Mouse (Mus musculus): ENCODE measurements around the gene Gm14137.
A peak's percentile ranks its signal among the peaks of the same experiment; 100 is the strongest.

Gm14137 gene

DNA sequence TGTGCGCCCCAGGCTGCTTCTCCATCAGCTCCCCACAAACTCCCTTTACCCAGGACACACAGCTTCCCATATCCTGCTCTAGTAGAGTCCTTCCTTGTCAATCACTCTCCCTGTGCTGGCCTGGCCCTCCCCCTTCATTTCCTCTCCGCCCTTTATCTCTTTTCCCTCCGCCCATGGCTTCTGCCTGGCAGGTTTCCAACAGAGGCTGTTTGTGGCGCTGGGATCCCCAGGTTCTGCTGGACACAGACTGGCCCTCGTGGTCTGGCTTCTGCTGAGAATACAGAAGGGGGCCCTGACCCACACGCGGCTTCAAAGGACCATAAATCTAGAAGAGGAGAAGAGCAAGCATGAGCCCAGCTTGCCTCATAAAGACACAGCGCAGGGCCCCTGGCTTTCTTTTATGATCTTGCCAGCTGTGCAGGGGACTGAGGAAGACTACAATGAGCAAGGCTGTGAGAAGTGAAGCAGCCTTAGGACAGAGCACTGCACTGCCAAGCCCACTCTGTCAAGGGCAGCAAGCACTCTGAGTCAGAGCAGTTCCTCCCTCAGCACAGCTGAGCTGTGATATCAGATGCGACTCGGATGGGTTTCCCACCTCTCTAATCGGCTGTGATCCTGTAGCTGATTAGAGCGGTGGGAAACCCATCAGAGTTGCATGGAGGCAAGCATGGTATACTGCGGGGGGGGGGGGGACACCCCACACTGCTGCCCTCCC is 1.3 kb upstream of the Gm14137 start:
- no peak for DNase-seq (ENCODE audit: low spot score in 2 of 2)

DNA sequence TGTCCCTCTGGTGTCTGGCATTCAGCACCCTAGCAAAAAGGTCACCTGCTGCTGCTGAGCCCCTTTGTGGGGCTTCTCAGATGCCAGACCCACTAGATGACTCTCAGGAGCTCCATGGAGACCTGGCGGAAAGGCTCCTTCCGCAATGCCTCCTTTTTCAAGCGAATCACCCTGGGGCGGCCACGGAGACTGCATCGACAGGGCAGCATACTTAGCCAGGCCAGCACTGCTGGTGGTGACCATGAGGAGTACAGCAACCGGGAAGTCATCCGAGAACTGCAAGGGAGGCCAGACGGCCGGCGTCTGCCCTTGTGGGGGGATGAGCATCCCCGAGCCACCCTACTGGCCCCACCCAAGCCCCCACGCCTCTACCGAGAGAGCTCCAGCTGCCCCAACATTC is 557 bp downstream of the Gm14137 start:
- no peak for DNase-seq (ENCODE audit: low spot score in 2 of 2)

DNA sequence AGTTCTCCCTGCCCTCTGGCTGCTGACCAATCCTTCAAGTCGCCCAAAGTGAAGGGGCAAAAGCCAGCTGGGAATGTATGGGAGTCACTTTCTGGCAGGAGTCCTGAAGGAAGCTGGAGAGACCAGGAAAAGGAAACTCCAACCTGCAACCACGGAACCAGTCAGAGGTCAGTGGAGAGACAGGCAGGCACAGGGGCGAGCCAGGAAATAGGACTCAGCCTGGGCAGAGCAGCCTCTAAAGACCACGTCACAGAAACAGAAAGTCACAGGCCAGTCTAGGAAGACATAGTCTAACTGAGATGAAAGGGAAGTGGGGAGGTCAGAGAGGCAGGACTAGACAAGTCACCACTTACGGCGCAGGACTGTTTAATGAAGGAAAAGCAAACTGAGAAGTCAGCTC is 1.3 kb downstream of the Gm14137 start:
- DNase-seq (ENCODE audit: low spot score in 2 of 2), result no peak

DNA sequence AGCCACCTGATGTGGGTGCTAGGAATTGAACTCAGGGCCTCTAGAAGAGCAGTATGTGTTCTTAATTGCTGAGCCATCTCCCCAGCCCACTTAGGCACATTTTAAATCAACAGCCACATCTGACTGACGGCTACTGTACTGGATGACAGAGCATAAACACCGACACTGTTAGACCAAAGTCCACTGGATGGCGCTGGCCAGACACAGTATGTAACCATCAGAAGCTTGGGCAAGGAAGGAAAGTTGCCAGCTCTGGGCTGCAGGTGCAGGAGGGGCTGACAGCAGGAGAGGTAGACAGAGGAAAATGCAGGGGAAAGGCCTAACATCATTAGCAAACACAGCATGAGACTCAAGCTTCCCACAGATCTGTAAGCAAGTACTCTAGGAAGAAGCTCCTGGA is 2.5 kb downstream of the Gm14137 start:
- no peak for DNase-seq (ENCODE audit: low spot score in 2 of 2)

DNA sequence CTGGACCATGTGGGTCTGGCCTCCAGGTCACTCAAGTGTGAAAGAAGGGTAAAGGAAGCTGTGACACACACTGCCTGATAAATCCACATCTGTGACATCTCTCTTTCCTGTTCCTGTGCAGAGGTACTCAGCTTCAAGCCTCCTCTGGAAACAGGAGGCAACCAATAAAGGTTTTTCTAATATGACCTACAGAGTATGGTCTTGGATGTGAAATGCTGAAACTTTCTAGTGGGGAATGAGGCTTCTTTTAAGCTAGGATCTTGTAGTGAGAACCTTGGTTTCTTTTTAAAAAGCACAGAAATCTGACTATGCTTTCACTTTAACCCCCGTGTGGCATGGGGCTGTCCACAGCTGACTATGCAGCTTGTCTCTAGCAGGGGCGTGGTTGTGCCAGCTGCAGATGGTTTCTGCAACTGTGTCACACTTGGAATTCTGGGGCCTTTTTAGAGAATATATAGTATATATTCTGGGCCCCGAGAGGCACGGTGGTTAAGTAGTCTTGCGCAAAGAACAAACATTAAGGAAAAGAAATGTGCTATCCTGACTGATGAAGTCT is 3.2 kb downstream of the Gm14137 start:
- DNase-seq (ENCODE audit: low spot score in 2 of 2), result no peak

DNA sequence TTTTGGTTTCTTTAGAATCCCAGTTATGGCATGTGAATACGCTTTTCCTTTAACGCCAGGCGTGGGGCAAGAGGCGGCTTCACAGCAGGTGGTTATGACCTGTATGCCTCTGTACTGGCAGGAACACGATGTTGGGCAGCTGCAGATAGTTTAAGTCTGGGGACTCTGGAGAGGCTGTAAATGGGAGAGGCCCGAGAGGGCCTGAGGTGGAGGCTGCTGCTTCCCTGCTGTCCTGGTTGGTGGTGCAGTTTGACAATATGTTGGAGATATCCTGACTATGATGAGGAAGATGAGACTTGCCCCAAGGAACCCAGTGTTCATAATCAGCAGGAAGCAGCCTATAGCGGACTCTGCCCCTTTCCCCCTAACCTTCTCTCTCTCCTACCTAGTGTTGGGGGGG is 8.6 kb downstream of the Gm14137 start:
- DNase-seq (ENCODE audit: low spot score in 2 of 2), result no peak

DNA sequence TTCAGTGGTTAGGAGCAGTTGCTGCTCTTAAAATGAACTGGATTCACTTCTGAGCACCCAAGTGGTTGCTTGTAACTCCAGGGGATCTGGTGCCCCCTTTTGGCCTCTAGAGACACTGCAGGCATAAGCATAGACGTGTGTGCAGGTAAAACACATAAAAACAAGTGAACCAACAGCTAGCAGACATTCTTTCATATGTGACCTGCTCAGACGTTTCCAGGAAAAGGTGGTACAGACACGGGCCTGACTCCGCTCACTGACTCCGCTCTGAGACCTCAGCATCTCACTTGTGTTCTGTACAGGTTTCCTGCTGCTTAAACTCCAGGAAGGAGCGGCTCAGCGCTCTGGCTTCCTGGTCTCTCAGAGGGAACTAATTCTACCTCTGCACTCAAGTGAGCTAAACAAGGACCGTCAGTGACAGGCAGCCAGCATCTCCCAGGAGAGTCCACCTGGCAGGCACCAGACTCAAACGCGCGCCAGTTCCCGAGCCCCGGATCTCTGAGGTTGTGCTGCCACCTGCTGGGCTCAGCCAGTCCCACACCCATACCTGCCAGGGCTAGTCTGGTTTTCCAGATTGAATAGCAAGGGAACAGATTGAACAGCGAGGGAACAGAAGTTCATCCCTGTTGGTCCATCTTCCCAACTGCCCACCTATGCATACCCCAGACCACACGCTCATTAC is 14.9 kb downstream of the Gm14137 start:
- peak; percentile 61 to 75 for DNase-seq (ENCODE audit: low spot score in 2 of 2)

DNA sequence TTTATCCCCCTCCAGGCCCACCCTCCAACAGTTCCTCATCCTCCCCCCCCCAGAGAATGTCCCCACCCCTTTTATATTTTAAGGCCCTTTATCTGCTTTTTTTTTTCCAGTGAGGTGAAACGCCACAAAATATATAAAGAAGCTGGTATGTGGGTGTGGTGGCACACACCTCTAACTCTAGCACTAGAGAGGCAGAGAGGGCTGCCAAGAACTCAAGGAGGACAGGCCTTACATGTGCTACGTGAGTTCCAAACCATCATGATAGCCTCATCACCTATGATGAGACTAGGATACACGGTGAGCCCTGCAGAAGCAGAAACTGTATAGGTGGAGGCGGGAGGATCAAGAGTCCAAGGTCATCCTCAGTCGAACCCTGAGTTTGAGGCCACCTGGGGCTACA is 16.7 kb downstream of the Gm14137 start:
- DNase-seq (ENCODE audit: low spot score in 2 of 2), result no peak

DNA sequence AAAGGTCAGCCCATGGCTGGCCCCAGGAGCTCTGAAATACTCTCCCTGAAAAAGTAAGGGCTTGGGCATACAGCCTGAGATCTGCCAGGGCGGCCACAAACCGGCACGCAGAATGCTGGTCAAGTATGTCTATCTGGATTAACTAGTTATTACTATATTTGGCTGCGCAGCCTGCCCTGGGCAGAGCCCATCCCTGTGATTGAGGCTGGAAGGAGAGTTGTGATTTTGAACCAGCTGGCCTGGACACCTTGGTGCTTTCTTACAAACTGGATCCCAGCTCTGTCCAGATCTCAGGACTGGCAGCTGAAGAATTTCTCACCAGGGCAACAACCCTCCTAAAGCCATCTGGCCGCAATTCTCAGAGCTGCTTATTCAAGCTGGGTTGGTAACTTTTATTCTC is 19.8 kb downstream of the Gm14137 start:
- DNase-seq (ENCODE audit: low spot score in 2 of 2), result no peak

DNA sequence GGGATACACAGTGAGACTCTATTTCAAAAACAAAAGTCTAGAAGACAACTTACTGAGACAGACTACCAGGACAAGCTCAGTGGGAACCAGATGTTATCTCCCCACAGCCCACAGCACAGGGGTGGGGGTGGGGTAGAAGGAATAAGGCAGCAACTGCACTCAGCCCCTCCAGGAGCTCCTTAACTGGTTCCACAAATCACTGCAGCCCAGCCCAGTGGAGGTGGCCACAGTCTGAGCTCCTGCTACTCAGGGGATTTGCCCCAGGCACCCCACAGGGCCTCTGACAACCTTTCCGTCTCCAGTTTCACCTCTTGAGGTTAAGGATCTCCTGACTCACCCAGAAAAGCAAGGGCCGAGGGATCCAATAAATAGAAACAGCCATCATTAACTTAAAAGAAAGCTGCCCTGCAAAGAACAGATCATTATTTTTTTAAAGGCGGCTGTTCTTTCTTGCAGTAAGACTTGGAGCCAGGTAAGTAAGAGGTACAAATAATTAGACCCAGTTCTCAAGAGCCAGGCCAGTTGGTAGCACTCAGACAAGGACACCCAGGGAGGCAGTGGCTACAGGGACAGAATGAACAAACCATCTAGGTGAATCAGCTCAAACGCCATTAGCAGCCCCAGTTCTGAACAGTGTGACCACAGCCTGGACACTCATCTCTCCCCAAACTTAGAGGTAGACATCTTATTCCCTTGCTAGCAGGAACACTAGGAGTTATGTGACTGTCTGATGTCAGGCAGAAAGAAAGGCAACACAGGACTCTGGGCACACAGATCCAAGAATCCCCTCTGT is 22.2 kb downstream of the Gm14137 start:
- no peak for DNase-seq (ENCODE audit: low spot score in 2 of 2)

DNA sequence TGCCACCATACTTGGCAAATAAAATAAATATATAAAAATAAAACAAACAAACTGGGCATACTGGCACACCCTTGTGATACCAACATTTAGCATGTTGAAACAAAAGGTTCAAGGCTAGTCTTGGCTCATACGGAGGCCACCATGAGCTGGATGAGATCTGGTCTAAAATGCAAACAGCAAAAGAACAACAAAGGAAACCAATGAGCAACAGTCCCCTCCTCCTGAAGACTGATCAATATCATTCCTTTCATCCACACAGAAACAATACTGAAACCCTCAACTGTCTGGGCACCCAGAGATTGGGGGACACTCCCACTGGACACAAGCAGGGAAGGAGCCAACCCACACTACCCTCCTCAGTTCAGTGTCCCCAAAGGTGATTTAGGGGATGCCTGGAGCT is 23.2 kb downstream of the Gm14137 start:
- no peak for DNase-seq (ENCODE audit: low spot score in 2 of 2)

DNA sequence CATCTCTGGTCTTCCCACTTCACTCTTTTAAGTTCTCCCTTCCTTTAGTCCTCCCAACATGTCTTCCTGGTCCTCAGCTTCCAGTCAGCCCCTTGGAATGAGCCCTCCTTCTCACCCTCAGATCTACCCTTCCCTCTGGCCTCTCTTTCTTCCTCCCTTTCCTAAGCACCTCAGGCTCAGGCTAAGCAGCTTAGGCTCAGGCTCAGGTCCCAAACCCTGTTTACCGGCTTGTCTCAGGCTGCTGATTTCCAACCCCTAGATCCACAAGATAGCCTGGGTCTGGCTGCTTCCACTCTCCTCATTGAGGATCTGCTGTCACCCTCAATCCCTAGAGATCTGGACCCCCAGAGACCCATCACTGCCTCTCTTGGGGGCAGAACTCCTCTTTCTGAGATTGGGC is 23.7 kb downstream of the Gm14137 start:
- DNase-seq (ENCODE audit: low spot score in 2 of 2), result no peak

DNA sequence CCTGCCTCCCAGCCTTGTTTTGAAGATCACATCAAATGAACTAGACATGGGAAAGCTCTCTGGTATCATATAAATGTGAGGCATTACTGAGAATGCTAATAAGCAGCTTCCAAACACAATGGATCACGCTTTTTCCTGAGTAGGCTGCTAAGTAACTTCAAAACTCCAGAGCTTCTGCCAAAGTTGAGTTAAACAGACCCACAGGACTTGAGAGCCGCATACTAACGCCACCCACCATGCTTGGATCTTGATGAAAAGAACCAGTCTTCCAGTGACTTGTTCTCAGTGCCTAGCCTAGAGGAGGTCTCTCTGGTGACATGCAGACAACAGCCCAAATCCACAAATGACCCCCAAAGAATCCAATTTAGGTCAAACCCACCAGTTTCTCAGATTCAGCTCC is 24.6 kb downstream of the Gm14137 start:
- no peak for DNase-seq (ENCODE audit: low spot score in 2 of 2)

DNA sequence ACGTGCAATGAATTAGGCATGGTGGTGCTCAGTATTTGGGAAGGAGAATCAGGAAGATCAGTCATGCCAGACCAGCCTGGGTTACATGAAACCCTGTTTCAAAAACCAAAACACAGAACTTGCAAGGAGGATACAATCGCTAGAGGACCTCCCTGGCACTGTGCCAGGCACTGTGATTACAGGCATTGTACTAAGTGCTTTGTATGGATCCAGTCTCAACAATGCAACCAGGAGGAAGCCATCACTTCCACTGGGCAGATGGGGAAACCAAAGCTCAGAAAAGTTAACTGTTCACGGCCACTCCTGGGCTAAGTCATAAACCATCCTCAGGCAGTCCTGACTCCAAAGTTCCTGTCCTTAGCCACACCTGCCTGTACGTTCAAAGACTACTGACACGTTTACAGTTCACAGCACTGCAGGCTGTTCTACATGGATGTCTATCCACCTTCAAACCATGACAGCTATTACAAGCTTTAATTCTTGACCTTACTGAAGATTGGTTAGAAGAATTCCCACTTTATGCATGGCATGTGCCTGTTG is 28.7 kb downstream of the Gm14137 start:
- no peak for DNase-seq (ENCODE audit: low spot score in 2 of 2)

DNA sequence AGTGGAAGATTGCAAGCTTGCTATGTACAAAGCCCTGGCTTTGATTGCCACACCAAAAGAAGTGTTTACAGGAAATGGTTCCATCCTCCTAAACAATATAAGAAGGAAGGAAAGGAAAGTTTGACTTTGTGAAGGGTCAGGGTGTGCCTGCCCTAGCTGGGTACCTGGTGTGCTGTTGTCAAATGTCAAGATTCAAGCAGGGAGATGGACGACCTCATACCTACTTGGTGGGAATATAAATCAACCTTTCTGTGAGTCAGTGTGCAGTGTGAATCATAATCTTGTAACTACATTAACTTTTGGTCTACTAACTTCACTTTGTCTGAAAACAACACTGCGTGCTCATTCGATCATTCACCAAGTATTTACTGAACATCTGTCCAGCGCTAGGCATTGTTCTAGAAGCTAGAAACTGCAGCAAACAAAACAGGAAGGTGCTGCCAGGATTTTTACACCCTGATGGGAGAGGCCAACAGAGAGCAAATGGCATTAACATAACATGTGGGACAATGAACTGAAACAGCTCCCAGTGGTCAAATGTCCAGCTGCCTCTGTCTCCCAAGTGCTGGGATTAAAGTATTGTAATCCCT is 29.7 kb downstream of the Gm14137 start:
- no peak for DNase-seq (ENCODE audit: low spot score in 2 of 2)

DNA sequence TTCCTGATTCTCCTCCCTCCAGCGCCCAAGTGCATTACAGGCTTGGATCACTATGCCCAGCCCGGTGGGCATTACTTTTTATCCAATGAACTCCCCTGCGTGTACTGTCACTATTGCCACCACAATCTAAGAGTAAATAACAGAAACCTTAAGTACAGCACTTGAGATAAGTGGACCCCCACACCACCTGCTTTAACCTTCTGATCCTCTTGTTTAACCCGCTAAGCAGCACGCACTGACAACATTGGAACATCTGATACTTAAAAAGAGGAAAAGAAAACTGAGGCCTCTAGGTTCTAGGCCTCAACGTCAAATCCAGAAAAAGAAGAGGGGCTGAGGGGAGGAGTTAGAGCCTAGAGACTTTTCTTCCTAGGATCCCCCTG is 33.6 kb downstream of the Gm14137 start:
- DNase-seq (ENCODE audit: low spot score in 2 of 2), result no peak

DNA sequence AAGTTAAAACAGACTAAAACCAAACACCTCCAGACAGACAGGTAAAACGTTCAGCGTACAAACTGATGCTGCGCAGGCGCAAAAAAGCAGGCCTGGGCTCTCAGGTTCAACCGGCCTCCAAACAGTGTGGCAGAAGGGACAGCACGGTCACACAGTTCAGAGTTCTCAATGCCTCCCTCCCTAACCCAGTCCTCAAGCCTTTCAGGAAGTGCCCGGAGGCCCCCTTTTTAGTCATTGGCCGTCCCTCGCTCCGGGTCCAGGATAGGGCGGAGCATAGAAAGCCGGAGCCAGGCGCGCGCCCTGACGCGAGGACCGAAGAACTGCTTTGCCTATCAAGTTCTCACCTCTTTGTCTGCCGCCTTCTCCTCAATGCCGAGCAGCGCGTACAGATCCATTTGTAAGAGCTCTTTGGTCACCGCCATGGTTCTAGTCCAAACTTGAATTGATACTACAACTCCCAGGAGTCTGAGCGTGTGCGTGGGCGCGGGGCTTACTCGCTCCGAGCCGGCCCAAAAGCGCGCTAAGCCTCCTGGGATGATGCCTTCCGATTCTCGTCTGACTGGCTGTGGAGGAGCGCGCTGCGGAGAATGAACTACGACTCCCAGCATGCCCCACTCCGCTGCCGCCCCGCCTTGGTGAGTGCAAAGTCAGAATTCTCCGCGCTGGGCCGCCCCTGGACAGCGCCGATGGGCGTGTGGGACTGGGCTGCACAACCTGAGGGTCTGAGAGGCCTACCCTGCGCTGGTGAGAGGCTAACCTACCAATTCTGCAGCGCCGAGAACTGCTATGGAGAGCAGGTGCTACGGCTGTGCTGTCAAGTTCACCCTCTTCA is 34.3 kb downstream of the Gm14137 start, which contains the start of the genes Zfyve19 and Dnajc17:
Gene Zfyve19, plus strand, starts transcription at position 274 of the 832 bp plus-strand sequence.
Gene Dnajc17, minus strand, starts transcription at position 452 of the 832 bp plus-strand sequence.
- DNase-seq (ENCODE audit: low spot score in 2 of 2), result peak; percentile 94 to 95

DNA sequence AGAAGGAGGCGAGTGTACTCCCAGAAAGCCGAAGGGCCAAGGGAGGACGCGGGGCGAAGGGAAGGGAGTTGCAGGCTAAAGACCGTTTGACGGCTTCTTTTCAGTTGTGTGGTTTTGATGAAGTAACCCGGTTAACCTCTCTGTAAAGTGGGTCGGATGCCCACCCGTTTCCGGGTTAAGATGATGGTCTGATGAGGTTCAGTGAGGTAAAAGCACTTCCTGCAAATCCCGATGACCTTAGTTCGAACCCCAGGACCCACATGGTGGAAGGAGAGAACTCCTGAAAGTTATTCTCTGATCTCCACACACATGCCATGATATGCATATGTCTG is 34.8 kb downstream of the Gm14137 start:
- DNase-seq (ENCODE audit: low spot score in 2 of 2), result no peak

Data from frontal cortex, postnatal 25 days (tissue).